Mouse (Mus musculus) thymus, postnatal 4 days (tissue): ENCODE results near the gene Zfp13.
"Not testable (repeated sequence)": the region's sequence is repeated elsewhere in the genome, so short reads cannot be mapped to it uniquely, and the experiment has no call there.

Experiments used
- DNase-seq: peaks from one replicate; pipeline ENCODE4 v3.0.0; 2021

Zfp13 gene

DNA sequence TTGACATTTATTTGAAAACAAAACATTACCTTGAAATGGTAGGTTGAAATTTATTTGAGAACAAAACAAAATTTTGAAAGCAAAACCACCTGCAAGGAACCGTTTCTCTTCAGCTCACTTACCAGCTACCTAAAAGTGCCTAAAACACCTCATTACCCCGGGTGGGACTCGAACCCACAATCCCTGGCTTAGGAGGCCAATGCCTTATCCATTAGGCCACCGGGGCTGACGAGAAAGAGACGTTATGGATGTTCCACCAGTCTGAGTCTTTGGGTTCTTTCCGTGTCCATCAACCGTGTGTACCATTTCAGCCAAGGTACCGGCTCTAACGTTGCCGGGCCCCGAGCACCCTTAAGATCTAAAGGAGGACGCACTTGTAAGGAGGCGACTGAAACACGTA is 50.7 kb downstream of the Zfp13 start:
- DNase-seq: peak; percentile 86

DNA sequence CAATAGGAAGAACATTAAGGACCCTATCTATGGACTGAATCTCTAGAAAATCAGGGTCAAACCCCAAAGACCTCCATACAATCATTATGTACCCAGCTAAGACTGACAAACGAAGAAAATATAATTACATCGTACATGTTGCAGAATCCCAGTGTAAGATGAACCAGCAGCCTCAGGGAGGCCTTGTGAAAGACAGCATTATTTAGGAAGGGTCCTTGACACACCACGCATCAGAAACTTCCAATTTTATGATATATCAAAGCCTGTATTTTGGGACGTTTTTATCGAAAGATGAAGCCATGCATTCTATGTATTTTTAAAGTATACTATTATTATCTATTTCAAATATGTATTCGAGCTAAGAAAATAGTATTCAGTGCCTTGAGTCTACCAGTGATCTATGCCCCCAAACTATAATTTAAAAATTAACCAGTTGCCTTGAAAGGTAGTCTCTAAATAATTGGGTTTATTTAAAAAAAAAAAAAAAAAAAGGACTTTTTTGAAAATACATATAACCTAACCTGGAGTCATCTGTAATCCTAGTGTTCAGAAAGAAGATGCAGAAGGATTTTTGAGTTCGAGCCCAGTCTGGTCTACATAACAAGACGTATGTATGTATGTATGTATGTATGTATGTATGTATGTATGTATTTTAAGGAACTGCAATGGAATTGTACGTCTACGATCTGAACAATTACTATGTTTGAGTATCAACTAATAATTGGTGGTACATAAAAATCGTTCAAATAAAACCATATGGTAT is 51.4 kb downstream of the Zfp13 start:
- DNase-seq: no peak

DNA sequence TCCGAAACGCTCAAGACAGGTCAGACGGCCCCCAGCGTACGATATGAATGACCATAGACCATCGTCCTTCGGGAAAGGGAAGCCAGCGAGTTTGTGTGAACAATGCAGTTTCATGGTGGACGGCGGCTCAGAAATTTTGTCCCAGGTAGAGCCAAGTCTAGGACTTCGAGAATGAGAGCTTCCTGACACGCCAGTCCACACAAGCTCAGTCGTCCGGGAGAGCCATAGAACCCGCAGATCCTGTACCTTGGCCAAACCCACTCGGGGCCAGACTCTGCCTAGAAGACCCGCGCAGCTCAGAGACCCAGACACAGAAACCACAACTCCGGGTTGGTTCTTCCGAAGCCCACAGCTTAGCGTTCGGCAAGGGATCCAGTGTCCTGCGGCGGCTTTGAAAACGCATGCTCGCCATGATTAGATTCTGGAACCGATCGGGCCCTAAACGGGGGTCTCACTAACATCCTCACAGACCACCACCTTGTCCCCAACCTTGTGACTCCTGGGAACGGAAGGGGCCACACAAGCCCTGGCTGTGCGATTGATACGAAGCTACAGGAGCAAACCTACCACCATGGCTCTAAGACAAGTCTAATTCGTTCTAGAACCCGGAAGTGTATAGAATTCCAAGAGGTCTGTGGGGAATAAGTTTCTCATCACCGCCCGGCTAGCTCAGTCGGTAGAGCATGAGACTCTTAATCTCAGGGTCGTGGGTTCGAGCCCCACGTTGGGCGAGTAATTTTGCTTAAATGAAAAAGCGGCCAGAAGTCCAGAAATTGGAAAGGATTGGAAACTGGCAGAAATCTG is 52.4 kb downstream of the Zfp13 start:
- DNase-seq: peak; percentile 83

DNA sequence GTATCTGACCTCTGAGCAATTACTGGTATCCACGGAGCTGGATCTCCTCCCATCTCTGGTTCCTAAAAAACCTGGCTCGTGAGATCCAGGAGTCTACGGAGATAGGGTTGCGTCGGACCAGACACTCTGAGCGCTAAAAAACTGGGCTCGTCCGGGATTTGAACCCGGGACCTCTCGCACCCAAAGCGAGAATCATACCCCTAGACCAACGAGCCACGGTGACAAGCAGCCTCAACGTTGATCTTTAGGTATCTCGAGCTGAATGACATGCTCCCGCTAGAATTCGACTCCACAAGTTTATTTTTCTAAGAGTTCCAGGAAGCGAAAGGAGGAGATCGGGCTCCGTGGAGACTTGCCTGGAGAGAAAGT is 53.0 kb downstream of the Zfp13 start:
- DNase-seq: peak; percentile 79

DNA sequence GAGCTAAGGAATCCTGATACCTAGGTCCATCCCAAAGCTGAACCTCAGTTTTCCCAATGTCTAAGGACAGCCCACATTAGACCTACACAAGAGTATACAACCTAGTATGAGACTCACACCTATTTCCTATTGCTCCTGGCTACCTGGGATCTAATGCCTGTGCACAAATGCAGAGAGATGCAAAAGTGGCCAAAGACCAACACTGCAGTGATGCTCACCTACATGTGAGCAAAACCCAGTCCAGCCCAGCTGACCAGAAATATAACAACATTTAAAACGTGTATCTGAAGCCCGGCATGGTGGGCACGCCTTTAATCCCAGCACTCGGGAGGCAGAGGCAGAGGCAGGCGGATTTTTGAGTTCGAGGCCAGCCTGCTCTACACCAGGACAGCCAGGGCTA is 53.4 kb downstream of the Zfp13 start:
- DNase-seq: no peak

DNA sequence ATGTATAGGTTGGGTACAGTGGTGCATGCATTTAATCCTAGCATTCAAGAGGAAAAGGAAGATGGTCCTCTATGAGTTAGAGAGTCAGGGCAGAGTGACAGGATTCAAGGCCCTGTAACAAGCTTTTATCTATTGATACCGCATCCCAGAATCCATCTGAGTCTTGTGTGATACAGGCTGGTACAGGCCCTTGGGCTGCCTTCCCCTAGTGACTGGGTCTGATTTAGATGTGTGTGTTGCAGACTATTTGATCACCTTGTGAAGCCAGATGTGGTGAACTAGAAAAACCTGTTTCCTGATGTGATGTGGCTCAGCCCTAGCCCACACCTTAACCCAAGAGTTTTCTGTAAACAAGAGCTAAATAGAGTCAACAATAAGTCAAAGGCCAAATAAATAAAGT is 54.5 kb downstream of the Zfp13 start:
- DNase-seq: no peak

DNA sequence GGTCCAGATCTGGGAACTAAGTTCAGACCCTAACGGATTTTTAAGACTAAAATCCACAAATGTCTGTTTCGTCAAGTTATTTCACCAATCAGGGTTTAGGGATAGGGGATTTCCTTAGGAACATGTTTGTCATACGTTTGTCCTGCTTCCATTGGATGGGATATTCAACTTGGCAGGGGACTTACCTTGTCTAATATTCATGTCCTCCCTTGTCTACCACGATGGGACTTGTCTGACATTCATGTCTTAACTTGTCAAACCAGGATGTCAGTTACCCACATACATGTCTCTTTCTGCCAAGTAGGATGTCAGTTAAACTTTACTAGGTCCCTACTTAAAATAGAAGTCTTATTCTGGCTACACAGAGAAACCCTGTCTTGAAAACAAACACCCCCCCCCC is 55.3 kb downstream of the Zfp13 start:
- no peak for DNase-seq

DNA sequence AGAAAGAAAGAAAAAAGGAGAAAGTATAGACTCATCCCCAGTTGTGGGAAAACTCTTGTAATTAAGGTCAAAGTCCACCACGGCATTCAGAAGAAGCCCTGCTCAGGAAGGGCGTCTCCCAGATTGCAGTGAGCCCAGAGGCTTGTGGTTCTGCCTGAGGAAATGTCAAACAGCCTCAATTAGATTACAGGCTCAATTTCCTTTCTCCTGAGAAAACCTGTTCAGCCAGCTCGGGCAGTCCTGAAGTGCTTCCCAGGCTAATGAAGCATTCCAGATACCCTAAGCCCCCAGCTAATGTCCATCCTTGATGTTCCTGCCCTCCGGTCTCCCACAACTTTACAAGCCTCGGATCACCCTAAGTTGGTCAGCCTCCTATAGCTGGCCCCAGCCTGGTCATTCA is 56.0 kb downstream of the Zfp13 start:
- DNase-seq: no peak

DNA sequence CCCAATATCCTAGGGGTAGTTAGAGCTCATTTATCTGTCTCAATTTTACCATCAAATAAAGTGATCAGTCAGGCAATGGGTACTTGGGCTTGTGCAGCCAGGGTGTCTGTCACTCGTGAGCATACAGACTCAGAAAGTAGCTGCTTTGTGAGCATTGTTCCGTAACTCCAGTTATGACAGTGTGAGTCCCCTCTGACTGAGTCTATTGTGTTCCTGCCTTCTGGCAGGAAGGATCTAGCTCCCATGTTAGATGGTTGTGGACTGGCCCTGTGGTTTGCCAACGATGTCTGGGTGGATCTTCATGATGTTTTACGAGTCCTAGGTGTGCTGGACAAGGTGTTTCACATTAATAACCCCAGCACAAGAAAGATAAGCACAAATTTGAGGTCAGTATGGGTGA is 56.5 kb downstream of the Zfp13 start:
- DNase-seq: no peak

DNA sequence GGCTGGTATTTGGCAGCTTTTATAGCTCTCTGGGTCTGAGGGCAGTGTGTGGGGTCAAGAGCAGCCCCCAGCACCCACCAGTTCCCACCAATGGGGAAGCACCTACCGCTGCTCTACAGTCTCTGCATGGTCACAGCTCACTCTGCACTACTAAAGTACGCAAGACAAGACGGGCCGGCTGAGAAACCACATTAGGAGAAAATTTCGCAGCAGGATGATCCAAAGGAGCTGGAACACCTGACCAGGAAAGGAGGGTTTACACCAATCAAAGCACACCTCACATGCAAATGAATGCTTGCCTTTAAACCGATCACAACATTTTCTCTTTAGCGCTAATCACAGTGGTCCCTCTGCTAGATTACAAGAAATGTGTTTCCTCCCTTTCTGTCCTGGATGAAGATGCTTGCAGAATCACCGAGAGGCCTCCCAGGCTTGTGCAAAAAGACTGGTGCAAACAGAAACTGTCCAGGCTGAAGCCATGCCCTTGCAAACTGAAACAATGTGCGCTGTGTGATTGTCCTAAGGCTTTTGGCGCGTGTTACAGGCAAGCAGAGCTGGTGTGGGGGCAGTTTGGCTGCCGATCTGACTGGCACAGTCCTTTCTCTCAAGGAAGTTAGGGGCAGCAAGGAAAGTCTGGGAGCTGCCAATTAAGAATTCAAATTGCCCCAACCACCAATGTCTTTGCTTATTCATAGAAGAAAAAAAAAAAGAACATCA is 57.1 kb downstream of the Zfp13 start:
- no peak for DNase-seq

DNA sequence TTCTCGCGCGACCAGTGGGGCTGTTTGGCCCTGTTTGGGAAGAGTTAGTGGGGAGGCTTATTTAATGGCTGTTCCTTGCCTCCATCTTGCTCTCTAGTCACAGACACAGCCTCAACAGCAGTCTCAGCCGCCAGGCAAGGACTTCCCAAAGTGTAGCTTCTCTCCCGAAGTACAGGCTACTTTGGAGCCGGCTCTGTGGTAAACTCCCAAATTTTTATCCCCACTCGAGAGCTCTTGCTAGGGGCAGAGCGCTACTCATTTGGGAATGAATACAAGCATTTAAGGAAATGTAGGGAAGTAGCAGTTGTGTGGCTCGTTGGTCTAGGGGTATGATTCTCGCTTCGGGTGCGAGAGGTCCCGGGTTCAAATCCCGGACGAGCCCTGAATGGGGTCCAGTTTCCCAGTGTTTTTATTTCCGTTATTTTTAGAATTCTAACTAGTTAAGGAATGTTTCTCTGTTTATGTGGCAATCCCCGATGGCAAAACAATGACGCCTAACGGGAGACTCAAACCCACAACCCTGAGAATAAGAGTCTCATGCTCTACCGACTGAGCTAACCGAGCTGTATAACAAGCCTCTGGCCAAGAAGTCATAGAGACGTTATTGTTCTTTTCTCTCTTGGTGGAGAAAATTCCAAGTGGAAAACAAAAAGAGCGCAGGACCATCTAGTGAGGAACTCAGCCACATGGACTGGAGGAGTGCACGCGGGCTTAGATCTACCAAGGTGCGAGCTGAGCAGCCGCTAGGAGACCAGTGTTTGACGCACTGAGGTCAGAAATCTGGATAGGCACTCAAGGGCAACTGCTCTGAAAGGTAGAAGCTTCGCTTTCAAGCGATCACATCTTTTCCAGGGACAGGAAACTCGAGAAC is 58.4 kb downstream of the Zfp13 start:
- no peak for DNase-seq

DNA sequence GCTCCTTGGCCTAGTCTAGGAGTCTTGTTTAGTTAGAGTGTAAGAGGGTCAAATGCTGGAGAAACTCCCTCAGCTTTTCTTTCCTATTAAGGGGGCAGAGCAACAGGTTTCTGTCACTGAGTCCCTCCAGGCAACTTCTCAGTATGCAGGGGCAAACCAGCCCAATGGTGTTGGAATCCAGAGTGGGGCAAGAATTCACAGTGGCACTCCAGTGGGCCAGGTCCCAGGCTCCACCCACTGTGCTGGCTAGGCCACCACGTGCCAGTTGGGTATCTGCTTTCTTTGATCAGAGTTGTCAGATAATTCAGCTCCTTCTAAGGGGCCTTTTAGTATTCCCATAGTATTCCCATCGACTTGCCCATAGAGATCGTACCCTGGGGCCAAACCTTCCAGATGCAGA is 59.2 kb downstream of the Zfp13 start:
- no peak for DNase-seq

DNA sequence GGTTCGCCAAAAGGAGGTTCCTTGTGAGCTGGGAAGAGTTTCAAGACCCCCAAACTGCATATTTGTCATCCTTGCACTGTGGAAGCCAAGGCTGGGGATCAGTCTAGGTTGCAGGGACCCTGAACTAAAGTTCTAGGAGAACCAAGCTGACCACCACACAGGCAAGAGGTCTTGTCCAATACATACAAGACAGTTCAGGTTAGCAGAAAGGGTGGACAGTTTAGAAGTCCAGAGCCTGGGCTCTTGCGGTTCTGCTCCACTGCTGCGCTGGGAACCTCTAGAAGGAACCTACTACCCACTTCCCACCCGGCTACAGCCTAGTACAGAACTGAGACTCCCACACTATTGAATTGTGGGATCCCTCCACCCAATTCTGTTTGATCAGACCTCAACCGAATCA is 59.7 kb downstream of the Zfp13 start:
- no peak for DNase-seq

DNA sequence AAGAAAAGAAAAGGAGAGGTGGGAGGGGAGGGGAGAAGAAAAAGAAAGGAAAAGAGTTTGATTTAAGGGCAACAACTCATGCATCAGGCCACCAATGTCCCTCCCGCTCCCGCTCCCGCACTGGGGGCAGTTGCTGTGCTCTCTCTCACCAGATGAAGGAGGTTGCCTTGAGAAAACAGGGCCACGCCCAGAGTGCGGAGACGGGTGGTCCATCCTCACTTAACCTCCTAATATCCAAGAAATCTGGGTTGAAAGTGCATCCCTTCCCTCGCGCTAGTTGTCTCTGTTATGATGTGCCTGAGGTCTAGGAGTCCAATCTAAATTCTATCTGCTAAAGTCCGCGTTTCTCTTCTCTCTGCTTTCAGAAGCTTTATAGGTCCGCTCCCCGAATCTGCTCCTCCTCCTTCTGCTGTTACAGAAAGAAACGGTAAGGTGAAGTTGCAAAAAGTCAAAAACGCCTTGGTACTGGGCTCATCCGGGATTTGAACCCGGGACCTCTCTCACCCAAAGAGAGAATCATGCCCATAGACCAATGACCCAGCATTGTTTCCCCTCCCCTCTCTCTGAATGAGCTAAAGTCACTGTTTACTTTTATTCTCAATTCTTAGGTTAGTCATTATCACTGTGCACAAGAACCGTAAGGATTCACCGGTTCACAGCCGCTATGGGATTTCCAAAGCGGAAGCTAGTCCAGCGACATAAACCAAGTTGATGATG is 60.8 kb downstream of the Zfp13 start:
- DNase-seq: no peak

DNA sequence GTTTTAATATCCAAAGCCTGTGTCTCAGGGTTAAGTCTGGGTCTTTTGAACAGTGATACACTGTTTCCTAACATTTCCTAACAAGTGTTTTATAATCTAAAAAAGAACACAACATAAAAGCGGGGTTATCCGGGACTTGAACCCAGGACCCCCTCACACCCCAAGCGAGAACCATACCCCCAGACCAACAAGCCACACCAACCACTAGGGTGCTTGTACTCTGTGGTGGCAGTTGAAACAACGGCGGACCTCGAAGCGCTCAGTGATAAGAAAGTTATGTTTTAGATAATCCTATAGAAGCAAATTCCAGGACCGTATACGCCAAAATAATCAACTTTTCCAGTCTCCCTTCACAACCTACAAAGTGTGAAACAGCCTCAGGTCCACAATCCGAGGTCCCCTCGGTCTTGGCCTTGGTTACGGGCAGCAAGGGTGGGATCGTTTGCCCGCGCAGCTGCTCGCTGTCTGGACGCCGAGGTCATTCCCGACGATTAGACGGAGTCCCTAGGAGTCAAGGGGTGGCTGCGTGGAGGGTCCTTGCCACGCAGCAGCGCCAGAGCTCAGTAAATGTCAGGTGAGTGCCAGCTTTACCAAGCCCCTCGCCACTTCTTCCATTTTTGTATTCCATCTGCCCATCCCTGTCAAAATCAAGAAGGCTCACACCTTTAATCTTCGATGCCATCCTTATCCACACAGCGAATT is 61.6 kb downstream of the Zfp13 start:
- no peak for DNase-seq

DNA sequence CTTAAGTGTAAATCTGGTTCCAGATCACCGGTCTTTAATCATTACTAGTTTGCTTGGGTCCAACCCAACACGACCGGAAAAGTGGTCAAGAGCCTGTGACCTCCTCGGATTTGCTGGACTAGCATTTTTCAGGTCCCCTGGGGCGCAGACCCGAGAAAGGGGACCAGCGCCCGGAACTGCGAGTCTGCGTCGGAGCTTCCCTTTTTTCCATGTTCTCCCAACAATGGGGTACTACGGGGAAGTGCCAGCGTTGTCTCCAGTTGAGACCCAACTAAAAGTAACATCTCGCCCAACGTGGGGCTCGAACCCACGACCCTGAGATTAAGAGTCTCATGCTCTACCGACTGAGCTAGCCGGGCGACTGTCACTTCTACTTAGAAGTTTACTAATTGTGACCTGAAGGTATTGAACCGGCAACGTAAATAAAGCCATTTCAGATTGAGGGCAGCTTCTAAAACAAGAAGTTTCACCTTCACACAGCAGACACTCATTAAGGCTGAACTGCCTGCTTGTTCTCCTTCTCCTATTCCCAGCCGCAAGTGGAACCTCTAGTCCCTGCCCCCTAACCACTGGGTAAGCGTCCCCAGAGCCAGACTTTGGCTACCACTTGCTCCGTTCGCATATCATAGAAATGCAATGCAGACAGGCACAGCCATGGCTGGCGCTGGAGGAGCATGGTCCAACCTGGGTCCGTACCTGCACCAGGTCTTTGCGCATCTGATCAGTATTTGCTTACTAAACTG is 64.1 kb downstream of the Zfp13 start:
- DNase-seq: not testable (repeated sequence)

DNA sequence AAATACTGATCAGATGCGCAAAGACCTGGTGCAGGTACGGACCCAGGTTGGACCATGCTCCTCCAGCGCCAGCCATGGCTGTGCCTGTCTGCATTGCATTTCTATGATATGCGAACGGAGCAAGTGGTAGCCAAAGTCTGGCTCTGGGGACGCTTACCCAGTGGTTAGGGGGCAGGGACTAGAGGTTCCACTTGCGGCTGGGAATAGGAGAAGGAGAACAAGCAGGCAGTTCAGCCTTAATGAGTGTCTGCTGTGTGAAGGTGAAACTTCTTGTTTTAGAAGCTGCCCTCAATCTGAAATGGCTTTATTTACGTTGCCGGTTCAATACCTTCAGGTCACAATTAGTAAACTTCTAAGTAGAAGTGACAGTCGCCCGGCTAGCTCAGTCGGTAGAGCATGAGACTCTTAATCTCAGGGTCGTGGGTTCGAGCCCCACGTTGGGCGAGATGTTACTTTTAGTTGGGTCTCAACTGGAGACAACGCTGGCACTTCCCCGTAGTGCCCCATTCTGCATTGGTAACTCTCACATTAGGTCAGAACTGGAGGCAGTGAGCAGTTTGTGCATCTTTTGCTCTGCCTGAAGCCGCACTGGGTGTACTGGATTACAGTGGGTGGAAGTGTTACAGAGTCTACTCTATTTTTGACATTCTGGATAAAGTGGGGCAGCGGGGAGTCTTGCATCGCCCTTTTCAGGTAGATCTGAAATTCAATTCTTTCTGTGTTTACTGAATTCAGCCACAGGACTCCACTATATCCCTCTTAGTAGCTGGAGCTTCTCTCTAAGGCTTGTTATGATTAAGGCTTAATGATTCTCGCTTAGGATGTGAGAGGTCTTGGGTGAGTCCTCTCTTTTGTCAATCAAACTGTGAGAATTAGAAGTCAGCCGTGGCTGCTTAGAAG is 65.4 kb downstream of the Zfp13 start:
- not testable (repeated sequence) for DNase-seq

DNA sequence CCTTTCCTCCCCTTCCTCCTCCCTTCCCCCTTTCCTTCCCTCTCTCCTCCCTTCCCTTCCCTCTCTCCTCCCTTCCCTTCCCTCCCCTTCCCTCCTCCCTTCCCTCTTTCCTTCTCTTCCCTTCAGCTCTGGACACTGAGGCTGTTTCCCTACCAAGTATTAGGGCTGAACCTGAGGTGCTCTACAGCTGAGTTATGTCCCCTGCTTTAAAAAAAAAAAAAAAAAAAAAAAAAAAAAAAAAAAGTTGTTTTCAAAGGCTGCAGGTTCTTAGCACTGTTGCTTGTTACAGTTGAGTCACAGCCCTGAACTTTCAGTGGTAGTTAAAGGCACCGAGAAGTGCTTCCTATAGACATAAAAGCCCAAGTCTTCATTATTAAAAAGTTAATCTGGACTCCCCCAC is 67.9 kb downstream of the Zfp13 start:
- not testable (repeated sequence) for DNase-seq
